Mouse (Mus musculus) small intestine, adult 2 months (tissue): ENCODE data around the gene Dcaf8.

ENCODE experiments used
- CTCF ChIP-seq: fragments of 200-500 bp; IDR thresholded peaks from 2 replicates; pipeline ENCODE4 v1.5.1; 2012; ENCODE audit warnings: low read depth, mild to moderate bottlenecking, control low read depth, inconsistent platforms, low read length, moderate library complexity, mixed read lengths; ENCODE audit not compliant: insufficient replicate concordance, insufficient read length; ENCODE audit errors: extremely low read depth
- POLR2A ChIP-seq: fragments of 200-500 bp; IDR thresholded peaks from 2 replicates; pipeline ENCODE4 v1.6.1; 2012; ENCODE audit warnings: low read depth, mild to moderate bottlenecking, control low read depth, inconsistent platforms, low read length, moderate library complexity

DNA sequence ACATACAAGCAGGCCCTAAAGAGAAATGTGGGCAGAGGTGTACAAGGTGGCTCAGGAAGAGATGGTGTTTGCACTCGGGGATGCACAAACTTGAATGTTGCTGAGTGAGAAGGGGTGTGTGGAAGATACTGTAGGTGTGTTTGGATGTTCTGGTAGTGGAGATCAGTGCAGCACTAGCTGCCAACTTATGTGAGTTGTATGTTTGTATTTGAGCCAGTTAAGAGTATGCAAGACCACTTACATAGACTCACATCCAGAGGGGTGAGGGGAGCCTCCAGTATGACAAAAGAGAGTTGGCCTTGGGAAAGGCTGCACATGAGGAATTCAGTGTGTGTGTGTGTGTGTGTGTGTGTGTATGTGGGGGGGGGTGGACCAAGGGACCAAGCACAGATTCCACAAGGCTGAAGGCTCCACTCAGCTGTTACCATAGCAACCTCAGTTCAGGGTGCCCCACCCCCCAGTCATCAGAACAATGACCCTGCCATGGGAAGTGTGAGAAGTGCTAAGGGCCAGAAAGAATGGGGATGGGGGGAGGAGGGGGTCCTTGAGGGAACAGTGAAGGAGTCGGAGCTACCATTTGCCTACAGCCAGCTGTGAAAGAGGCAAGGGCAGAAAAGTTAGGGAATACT, 55.1 kb downstream of the Dcaf8 start:
- no peak for TF ChIP-seq POLR2A
- no peak for TF ChIP-seq CTCF
